25 mouse cellular contexts compared by ENCODE assay signal in genomic region chr16:62798808-62799207, GRCm38 (mm10). TPM values are rescaled to one million over a fixed set of nuclear protein-coding genes. Genes with fewer than 3 reads are reported as not detected.
DNase-seq lines count a peak whose midpoint lies in the region; ATAC-seq and TF ChIP-seq lines count a peak whose summit lies in the region.
"Had no signal": no experiment of that assay in that cellular context is flagged by ENCODE, and none has a peak within 500 bp of the region (broad histone marks: within the 10 kb centered on the region; RNA-seq: fewer than 3 reads in every experiment).

No protein-coding gene starts in this region.

- H3K27ac ChIP-seq in stomach, postnatal 0 days (replicated peaks) = 0 out of 2 replicates have a peak overlapping the region, but pooled peaks have one; percentile 37
- H3K27ac ChIP-seq: embryonic facial prominence, embryonic 15.5 days; forebrain, embryonic 10.5 days; heart, adult 2 months; hindbrain, embryonic 13.5 days; hindbrain, postnatal 0 days had no signal

- no peak overlapping the region for H3K4me3 ChIP-seq in stomach, postnatal 0 days (ENCODE audit: low read depth, low read length)
- H3K4me3 ChIP-seq: embryonic facial prominence, embryonic 15.5 days; erythroblast, embryonic 14.5 days; forebrain, embryonic 10.5 days; heart, adult 2 months; heart, embryonic 12.5 days; hindbrain, embryonic 13.5 days had no signal

- WGBS in stomach, postnatal 0 days = 84% methylated on average over 3 of the region's 3 CpGs

- peak; percentile 78 for ATAC-seq in frontal cortex, adult (ENCODE audit: low TSS enrichment)
- ATAC-seq in megakaryocyte, adult 5-6 weeks (ENCODE audit: poor library complexity, severe bottlenecking) = peak; percentile 84
- ATAC-seq in stomach, postnatal 0 days (ENCODE audit: low FRiP score, low TSS enrichment) = no peak
- ATAC-seq: forebrain, embryonic 14.5 days; hindbrain, postnatal 0 days had no signal

- intact Hi-C loops in left cerebral cortex, postnatal 36 days (cut with DNase I) = no loop called here

- H3K4me2 ChIP-seq in stomach, postnatal 0 days (replicated peaks; ENCODE audit: low read depth) = no peak overlapping the region
- H3K4me2 ChIP-seq: embryonic facial prominence, embryonic 15.5 days; heart, embryonic 12.5 days; hindbrain, embryonic 13.5 days had no signal

- H3K9ac ChIP-seq in stomach, postnatal 0 days (ENCODE audit: low read length) = no peak overlapping the region
- H3K9ac ChIP-seq: embryonic facial prominence, embryonic 15.5 days; heart, embryonic 12.5 days; hindbrain, embryonic 13.5 days had no signal

- no peak for TF ChIP-seq CTCF in stomach, postnatal 0 days (IDR thresholded peaks at IDR 0.05; ENCODE audit: low read depth)

- H3K27me3 ChIP-seq in stomach, postnatal 0 days (ENCODE audit: control insufficient read depth, insufficient read depth, low read length) = no peaks in the 10 kb centered on the region
- H3K27me3 ChIP-seq: embryonic facial prominence, embryonic 15.5 days; heart, embryonic 12.5 days; hindbrain, embryonic 13.5 days had no signal

- no peaks in the 10 kb centered on the region for H3K4me1 ChIP-seq in stomach, postnatal 0 days (replicated peaks; ENCODE audit: control insufficient read depth, insufficient read depth)
- H3K4me1 ChIP-seq: embryonic facial prominence, embryonic 15.5 days; forebrain, embryonic 10.5 days; hindbrain, embryonic 13.5 days had no signal

- no peak for DNase-seq in frontal cortex, postnatal 10 days (ENCODE audit: low spot score in 2 of 2)
- peak; percentile 45 for DNase-seq in 3T3-L1 (ENCODE audit: low read depth, low spot score)
- DNase-seq in stomach, postnatal 0 days (ENCODE audit: low spot score) = no peak
- DNase-seq in testis, postnatal 10 days (ENCODE audit: low spot score) = no peak
- DNase-seq in left cerebral cortex, postnatal 36 days (ENCODE audit: low spot score in 2 of 2) = no peak
- DNase-seq: adrenal gland, adult 2 months; adrenal gland, postnatal 25 days; cerebellum, adult 18-20 months; cerebellum, adult 9-11 months; cerebellum, postnatal 36 days; gastrocnemius, postnatal 10 days; heart, adult 2 months; heart, postnatal 10 days had no signal

- TF ChIP-seq EP300 in stomach, postnatal 0 days (optimal IDR thresholded peaks at IDR 0.05) = no peak

- H3K36me3 ChIP-seq in stomach, postnatal 0 days (ENCODE audit: control insufficient read depth, insufficient read depth, low read length) = no peaks in the 10 kb centered on the region

- no peaks in the 10 kb centered on the region for H3K9me3 ChIP-seq in stomach, postnatal 0 days (ENCODE audit: control insufficient read depth, low read length)
- H3K9me3 ChIP-seq: embryonic facial prominence, embryonic 15.5 days; forebrain, embryonic 10.5 days; heart, embryonic 12.5 days; hindbrain, embryonic 13.5 days had no signal

RNA-seq across cellular contexts. Expression of gene Nsun3, which starts 12.2 kb away (rescaled TPM):
- total RNA-seq in megakaryocyte, adult 5-6 weeks (2015) = 48.5 and 51.5 TPM in 2 replicates
- total RNA-seq in megakaryocyte, adult 5-6 weeks (2017) = 14.9 and 19.2 TPM in 2 replicates
- 4.8 and 5.7 TPM in 2 replicates for polyA plus RNA-seq in stomach, postnatal 0 days (2015; fragmentation: Nextera tagmentation; extraction: Ambion mirVana)
- total RNA-seq in left cerebral cortex, postnatal 36 days (2021) = 10 to 100 TPM; 13.9 to 14.1 TPM

RNA-seq across cellular contexts. Expression of gene Stx19, which starts 15.7 kb away (rescaled TPM):
- total RNA-seq in megakaryocyte, adult 5-6 weeks (2015) = not detected in 2 replicates
- total RNA-seq in megakaryocyte, adult 5-6 weeks (2017) = not detected in 2 replicates
- polyA plus RNA-seq in stomach, postnatal 0 days (2015; fragmentation: Nextera tagmentation; extraction: Ambion mirVana) = 12.9 and 14.1 TPM in 2 replicates
- total RNA-seq in left cerebral cortex, postnatal 36 days (2021) = not detected
- total RNA-seq: adrenal gland, adult 2 months; adrenal gland, postnatal 25 days; ES-E14; gastrocnemius, postnatal 10 days; gastrocnemius, postnatal 4 days; heart, adult 2 months; heart, postnatal 10 days; hematopoietic stem cell, adult 5-6 weeks; hindbrain, postnatal 0 days had no signal
- polyA plus RNA-seq: adrenal gland, adult 2 months; erythroblast, embryonic 14.5 days had no signal

RNA-seq across cellular contexts. Expression of gene Arl13b, which starts 48.0 kb away (rescaled TPM):
- total RNA-seq in megakaryocyte, adult 5-6 weeks (2015) = 9.1 and 10.1 TPM in 2 replicates
- total RNA-seq in megakaryocyte, adult 5-6 weeks (2017) = 8.5 and 9.6 TPM in 2 replicates
- 10.1 and 12.1 TPM in 2 replicates for polyA plus RNA-seq in stomach, postnatal 0 days (2015; fragmentation: Nextera tagmentation; extraction: Ambion mirVana)
- total RNA-seq in left cerebral cortex, postnatal 36 days (2021) = 10 to 100 TPM in 1 of 2 experiments, 1 to 10 TPM in 1; 10.0 to 11.9 TPM

RNA-seq across cellular contexts. Expression of gene Pros1, which starts 55.3 kb away (rescaled TPM):
- total RNA-seq in megakaryocyte, adult 5-6 weeks (2015) = 22.6 and 24.1 TPM in 2 replicates
- 31.0 and 36.0 TPM in 2 replicates for total RNA-seq in megakaryocyte, adult 5-6 weeks (2017)
- 24.9 and 26.6 TPM in 2 replicates for polyA plus RNA-seq in stomach, postnatal 0 days (2015; fragmentation: Nextera tagmentation; extraction: Ambion mirVana)
- total RNA-seq in left cerebral cortex, postnatal 36 days (2021) = 1 to 10 TPM; 8.3 to 9.6 TPM
- polyA plus RNA-seq: erythroblast, embryonic 14.5 days had no signal
